Mouse (Mus musculus): Measurements from ENCODE around the gene Sdc4. TPM values are rescaled to one million over a fixed set of nuclear protein-coding genes. Genes with fewer than 3 reads are reported as not detected.

The Sdc4 gene
- 12.5 TPM for total RNA-seq (2023)

GRCm38 (mm10) chr2:164443460-164444000 lies at the start of gene Sdc4:
TSS of gene Sdc4 (minus strand) at chr2:164443887.

GRCm38 (mm10) chr2:164485681-164486257 lies 42.1 kb upstream of the Sdc4 start, which contains the start of gene Dbndd2:
TSS of gene Dbndd2 (plus strand) at chr2:164486106.

GRCm38 (mm10) chr2:164473624-164474023 lies 29.9 kb upstream of the Sdc4 start, which contains the start of gene Trp53tg5:
TSS of gene Trp53tg5 (minus strand) at chr2:164473724.

GRCm38 (mm10) chr2:164460745-164461551 lies 17.3 kb upstream of the Sdc4 start, which contains the start of gene Gm20458:
TSS of gene Gm20458 (plus strand) at chr2:164460967.

GRCm38 (mm10) chr2:164456864-164457300 lies 13.2 kb upstream of the Sdc4 start, which contains the start of gene Sys1:
TSS of gene Sys1 (plus strand) at chr2:164456964.

GRCm38 (mm10) chr2:164405060-164405459 lies 38.6 kb downstream of the Sdc4 start, which contains the start of gene Matn4:
TSS of gene Matn4 (minus strand) at chr2:164405160.

GRCm38 (mm10) chr2:164402906-164403305 lies 40.8 kb downstream of the Sdc4 start, which contains the start of gene Rbpjl:
TSS of gene Rbpjl (plus strand) at chr2:164403141.

GRCm38 (mm10) chr2:164389020-164389419 lies 54.7 kb downstream of the Sdc4 start, which contains the start of gene Slpi:
TSS of gene Slpi (minus strand) at chr2:164389095.

Other genes starting within 250 kb of the Sdc4 start
- gene Wfdc15a, start 243.8 kb downstream of the Sdc4 start, total RNA-seq (2023): not detected
- not detected for gene Wfdc15b, start 222.2 kb downstream of the Sdc4 start, total RNA-seq (2023)
- gene Svs2, start 205.4 kb downstream of the Sdc4 start, total RNA-seq (2023): not detected
- not detected for gene Svs3b, start 187.2 kb downstream of the Sdc4 start, total RNA-seq (2023)
- not detected for gene Svs4, start 165.4 kb downstream of the Sdc4 start, total RNA-seq (2023)
- gene Svs3a, start 154.6 kb downstream of the Sdc4 start, total RNA-seq (2023): not detected
- not detected for gene Svs6, start 127.1 kb downstream of the Sdc4 start, total RNA-seq (2023)
- gene Svs5, start 111.1 kb downstream of the Sdc4 start, total RNA-seq (2023): not detected
- gene Slpi, start 54.8 kb downstream of the Sdc4 start, total RNA-seq (2023): 7.1 TPM
- gene Rbpjl, start 40.7 kb downstream of the Sdc4 start, total RNA-seq (2023): not detected
- not detected for gene Matn4, start 38.7 kb downstream of the Sdc4 start, total RNA-seq (2023)
- gene Sys1, start 13.1 kb upstream of the Sdc4 start, total RNA-seq (2023): 55.4 TPM
- 0.56 TPM for gene Gm20458, start 17.1 kb upstream of the Sdc4 start, total RNA-seq (2023)
- not detected for gene Trp53tg5, start 29.8 kb upstream of the Sdc4 start, total RNA-seq (2023)
- 4.5 TPM for gene Dbndd2, start 42.2 kb upstream of the Sdc4 start, total RNA-seq (2023)
- gene Pigt, start 53.6 kb upstream of the Sdc4 start, total RNA-seq (2023): 67.9 TPM
- not detected for gene Wfdc2, start 118.5 kb upstream of the Sdc4 start, total RNA-seq (2023)
- gene Spint3, start 129.6 kb upstream of the Sdc4 start, total RNA-seq (2023): not detected
- not detected for gene Wfdc6a, start 141.6 kb upstream of the Sdc4 start, total RNA-seq (2023)
- gene Eppin, start 149.7 kb upstream of the Sdc4 start, total RNA-seq (2023): not detected
- not detected for gene Wfdc6b, start 169.6 kb upstream of the Sdc4 start, total RNA-seq (2023)
- gene Wfdc8, start 169.7 kb upstream of the Sdc4 start, total RNA-seq (2023): not detected
- not detected for gene Wfdc16, start 194.9 kb upstream of the Sdc4 start, total RNA-seq (2023)
- gene Wfdc10, start 212.2 kb upstream of the Sdc4 start, total RNA-seq (2023): not detected
- not detected for gene Wfdc9, start 212.7 kb upstream of the Sdc4 start, total RNA-seq (2023)
- not detected for gene Wfdc11, start 230.2 kb upstream of the Sdc4 start, total RNA-seq (2023)
- not detected for gene Wfdc13, start 241.2 kb upstream of the Sdc4 start, total RNA-seq (2023)

All from CD4-positive naive resting alpha-beta T cell, adult 76 days (primary cell).